Mouse (Mus musculus): ENCODE results near the gene Katnbl1. TPM values are rescaled to one million over a fixed set of nuclear protein-coding genes. Genes with fewer than 3 reads are reported as not detected.
"Not testable (repeated sequence)": the region's sequence is repeated elsewhere in the genome, so short reads cannot be mapped to it uniquely, and the experiment has no call there.

Gene Katnbl1
- polyA plus RNA-seq, 1 experiment: 9.0 TPM

GRCm38 (mm10) chr2:112425308-112425707 is 46.3 kb downstream of the Katnbl1 start:
- H3K79me2 ChIP-seq (ENCODE audit: control insufficient read depth, insufficient read depth): no peaks in the 10 kb centered on the region
- no peak overlapping the region for H3ac ChIP-seq (ENCODE audit: control insufficient read depth, insufficient read length)
- H3K36me3 ChIP-seq (ENCODE audit: control insufficient read depth, insufficient read depth): peaks cover 15% of the 10 kb centered on the region
- no peak overlapping the region for H3K4me3 ChIP-seq
- TF ChIP-seq POLR2AphosphoS2 (IDR thresholded peaks at IDR 0.05; ENCODE audit: insufficient read length, low read depth): no peak
- no peak for TF ChIP-seq TCF12 (IDR thresholded peaks at IDR 0.05; ENCODE audit: insufficient read depth, poor library complexity, severe bottlenecking)
- TF ChIP-seq REST (IDR thresholded peaks at IDR 0.05; ENCODE audit: insufficient read depth, insufficient read length): no peak
- TF ChIP-seq CEBPB (IDR thresholded peaks at IDR 0.05; ENCODE audit: insufficient read depth, poor library complexity, severe bottlenecking): no peak
- no peak for TF ChIP-seq MYOD1 (IDR thresholded peaks at IDR 0.05; ENCODE audit: control insufficient read depth in 1 of 3, insufficient read length in 2 of 3, low read depth in 2 of 3)
- no peak for TF ChIP-seq MYOG (IDR thresholded peaks at IDR 0.05; ENCODE audit: control insufficient read depth in 1 of 3, insufficient read depth in 1 of 3, insufficient read length in 2 of 3, low read depth in 2 of 3)
- no peak for TF ChIP-seq TCF3 (IDR thresholded peaks at IDR 0.05; ENCODE audit: insufficient read length, low read depth)
- no peak for TF ChIP-seq POLR2A (IDR thresholded peaks at IDR 0.05; ENCODE audit: insufficient read length, low read depth)
- no peak for TF ChIP-seq MAX (IDR thresholded peaks at IDR 0.05; ENCODE audit: low read depth)
- no peak for TF ChIP-seq E2F4 (IDR thresholded peaks at IDR 0.05; ENCODE audit: insufficient read depth)
- TF ChIP-seq SRF (IDR thresholded peaks at IDR 0.05; ENCODE audit: control insufficient read depth, insufficient read length, low read depth): no peak
- TF ChIP-seq USF1 (IDR thresholded peaks at IDR 0.05; ENCODE audit: low read depth): no peak
- H3K4me2 ChIP-seq (ENCODE audit: low read depth): no peak overlapping the region
- H3K27me3 ChIP-seq (ENCODE audit: control insufficient read depth, insufficient read depth, insufficient read length): no peaks in the 10 kb centered on the region

- H3K27me3 ChIP-seq (ENCODE audit: control insufficient read depth, insufficient read depth, insufficient read length); H3K79me2 ChIP-seq (ENCODE audit: control insufficient read depth, insufficient read depth); H3K4me3 ChIP-seq; H3K4me2 ChIP-seq (ENCODE audit: low read depth); H3ac ChIP-seq (ENCODE audit: control insufficient read depth, insufficient read length); H3K36me3 ChIP-seq (ENCODE audit: control insufficient read depth, insufficient read depth): not testable (repeated sequence)
These were observed 49.5 kb downstream of the Katnbl1 start for GRCm38 (mm10) chr2:112428534-112428933.

GRCm38 (mm10) chr2:112429665-112430064 is 50.7 kb downstream of the Katnbl1 start:
- Histone ChIP-seq H3K36me3 (ENCODE audit: control insufficient read depth, insufficient read depth) (peaks cover 4% of the 10 kb centered on the region), H3K27me3 (ENCODE audit: control insufficient read depth, insufficient read depth, insufficient read length) (no peaks in the 10 kb centered on the region), H3ac (ENCODE audit: control insufficient read depth, insufficient read length) (no peak overlapping the region), H3K79me2 (ENCODE audit: control insufficient read depth, insufficient read depth) (no peaks in the 10 kb centered on the region), H3K4me3 (no peak overlapping the region), H3K4me2 (ENCODE audit: low read depth) (no peak overlapping the region)
- TF ChIP-seq POLR2AphosphoS2 (IDR thresholded peaks at IDR 0.05; ENCODE audit: insufficient read length, low read depth): peak; percentile 59
- no peak for TF ChIP-seq TCF3 (IDR thresholded peaks at IDR 0.05; ENCODE audit: insufficient read length, low read depth)

GRCm38 (mm10) chr2:112430403-112430802 is 51.4 kb downstream of the Katnbl1 start:
- Histone ChIP-seq H3K27me3 (ENCODE audit: control insufficient read depth, insufficient read depth, insufficient read length) (no peaks in the 10 kb centered on the region), H3K79me2 (ENCODE audit: control insufficient read depth, insufficient read depth) (no peaks in the 10 kb centered on the region), H3K36me3 (ENCODE audit: control insufficient read depth, insufficient read depth) (no peaks in the 10 kb centered on the region), H3K4me2 (ENCODE audit: low read depth) (no peak overlapping the region), H3K4me3 (no peak overlapping the region), H3ac (ENCODE audit: control insufficient read depth, insufficient read length) (no peak overlapping the region)
- TF ChIP-seq POLR2AphosphoS2 (IDR thresholded peaks at IDR 0.05; ENCODE audit: insufficient read length, low read depth) (no peak), TCF3 (IDR thresholded peaks at IDR 0.05; ENCODE audit: insufficient read length, low read depth) (no peak), SRF (IDR thresholded peaks at IDR 0.05; ENCODE audit: control insufficient read depth, insufficient read length, low read depth) (no peak), E2F4 (IDR thresholded peaks at IDR 0.05; ENCODE audit: insufficient read depth) (no peak), USF1 (IDR thresholded peaks at IDR 0.05; ENCODE audit: low read depth) (peak; percentile 28), MAX (IDR thresholded peaks at IDR 0.05; ENCODE audit: low read depth) (no peak), MYOD1 (IDR thresholded peaks at IDR 0.05; ENCODE audit: control insufficient read depth in 1 of 3, insufficient read length in 2 of 3, low read depth in 2 of 3) (peak in 2 of 3 experiments; percentile 21 to 29), REST (IDR thresholded peaks at IDR 0.05; ENCODE audit: insufficient read depth, insufficient read length) (no peak), MYOG (IDR thresholded peaks at IDR 0.05; ENCODE audit: control insufficient read depth in 1 of 3, insufficient read depth in 1 of 3, insufficient read length in 2 of 3, low read depth in 2 of 3) (peak in 1 of 3 experiments; percentile 44), POLR2A (IDR thresholded peaks at IDR 0.05; ENCODE audit: insufficient read length, low read depth) (no peak), TCF12 (IDR thresholded peaks at IDR 0.05; ENCODE audit: insufficient read depth, poor library complexity, severe bottlenecking) (peak; percentile 65), CEBPB (IDR thresholded peaks at IDR 0.05; ENCODE audit: insufficient read depth, poor library complexity, severe bottlenecking) (no peak)

- H3K4me2 ChIP-seq (ENCODE audit: low read depth): no peak overlapping the region
- H3K27me3 ChIP-seq (ENCODE audit: control insufficient read depth, insufficient read depth, insufficient read length): no peaks in the 10 kb centered on the region
- TF ChIP-seq USF1 (IDR thresholded peaks at IDR 0.05; ENCODE audit: low read depth) (no peak), MAX (IDR thresholded peaks at IDR 0.05; ENCODE audit: low read depth) (no peak), POLR2A (IDR thresholded peaks at IDR 0.05; ENCODE audit: insufficient read length, low read depth) (no peak), TCF12 (IDR thresholded peaks at IDR 0.05; ENCODE audit: insufficient read depth, poor library complexity, severe bottlenecking) (no peak), CEBPB (IDR thresholded peaks at IDR 0.05; ENCODE audit: insufficient read depth, poor library complexity, severe bottlenecking) (no peak), E2F4 (IDR thresholded peaks at IDR 0.05; ENCODE audit: insufficient read depth) (no peak), MYOG (IDR thresholded peaks at IDR 0.05; ENCODE audit: control insufficient read depth in 1 of 3, insufficient read depth in 1 of 3, insufficient read length in 2 of 3, low read depth in 2 of 3) (no peak)
- H3K79me2 ChIP-seq (ENCODE audit: control insufficient read depth, insufficient read depth): no peaks in the 10 kb centered on the region
- no peak overlapping the region for H3K4me3 ChIP-seq
- H3K36me3 ChIP-seq (ENCODE audit: control insufficient read depth, insufficient read depth): no peaks in the 10 kb centered on the region
- no peak overlapping the region for H3ac ChIP-seq (ENCODE audit: control insufficient read depth, insufficient read length)
These were observed 53.5 kb downstream of the Katnbl1 start for GRCm38 (mm10) chr2:112432523-112432922.
